Mouse (Mus musculus) ZHBTc4 (cell line): ENCODE results near the gene Tomm70a.

ENCODE experiments used
- DNase-seq: peaks from one replicate; pipeline ENCODE4 v3.0.0-alpha.2; 2011; ENCODE audit warnings: low read depth, low spot score

Tomm70a gene

DNA sequence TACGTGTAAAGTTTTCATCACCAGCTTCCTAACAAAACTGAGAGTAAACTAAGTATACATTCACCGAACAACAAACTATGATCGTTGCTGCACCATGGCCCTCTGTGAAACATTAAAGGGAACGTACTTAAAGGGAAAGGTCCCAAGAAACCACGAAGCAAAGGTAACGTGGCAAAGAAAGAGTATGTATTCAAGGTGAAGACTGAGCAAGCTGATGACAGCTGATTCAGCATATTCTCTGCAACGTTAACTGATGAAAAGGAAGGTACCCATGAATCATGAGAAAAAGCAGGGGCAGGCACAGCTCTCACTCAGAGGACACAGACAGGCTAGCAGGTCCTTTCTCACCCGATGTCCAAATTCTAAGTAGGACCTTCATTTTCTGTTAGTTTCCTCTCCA lies 68.9 kb downstream of the Tomm70a start:
- no peak for DNase-seq

DNA sequence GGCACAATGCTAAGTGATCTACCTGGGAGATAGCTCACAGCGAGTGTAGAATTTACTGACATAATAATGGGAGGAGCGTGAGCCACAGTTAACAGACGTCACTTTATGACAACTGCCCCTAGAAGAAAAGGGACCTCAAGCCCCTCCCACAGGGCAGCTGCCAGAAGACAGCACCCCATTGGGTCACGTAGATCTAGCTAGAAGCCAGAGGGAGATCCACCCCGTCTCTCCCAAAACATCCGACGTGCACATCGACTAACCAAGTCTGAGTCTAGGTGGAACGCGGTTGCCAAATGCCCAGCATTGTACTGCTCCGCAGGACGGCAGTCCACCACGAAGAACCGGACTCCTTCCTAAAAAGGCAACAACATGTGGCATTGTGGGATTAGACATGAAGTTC lies 69.7 kb downstream of the Tomm70a start:
- DNase-seq: no peak

DNA sequence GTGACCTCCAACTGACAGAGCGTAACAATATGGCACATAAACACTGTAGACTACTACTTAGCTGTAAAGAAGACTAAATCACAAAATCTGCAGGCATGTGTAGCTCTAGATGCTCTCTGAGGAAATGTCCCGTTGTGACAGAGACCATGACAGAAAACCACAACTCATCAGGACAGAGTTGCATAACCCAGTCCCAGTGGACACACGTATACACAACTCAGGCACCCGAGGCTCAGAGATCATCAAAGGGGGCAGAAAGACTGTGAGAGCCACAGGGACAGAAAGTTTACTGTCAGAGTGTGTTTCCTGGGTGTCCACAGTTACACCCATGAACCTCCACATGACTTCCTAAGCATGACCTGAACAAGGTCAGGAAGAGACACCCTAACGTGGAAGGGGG lies 75.1 kb downstream of the Tomm70a start:
- DNase-seq: no peak

DNA sequence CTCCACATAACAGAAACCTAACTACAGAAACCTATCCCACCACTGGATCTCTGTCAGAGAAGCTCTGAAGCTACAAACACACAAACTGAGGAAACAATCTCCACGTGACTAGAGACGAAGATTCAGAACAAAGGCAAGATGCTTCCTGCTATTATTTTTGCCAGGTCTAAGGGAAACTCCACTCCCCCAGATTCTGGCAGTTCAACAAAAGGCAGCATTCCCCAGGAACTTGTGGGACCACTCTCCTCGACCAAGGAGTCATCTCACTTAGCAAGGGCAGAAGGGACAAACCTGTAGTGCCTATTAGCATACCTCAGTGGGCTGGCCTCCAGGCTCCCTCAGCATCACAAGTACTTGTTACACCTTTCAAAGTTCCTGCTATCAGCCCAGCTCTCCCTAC lies 75.8 kb downstream of the Tomm70a start:
- peak; percentile 28 for DNase-seq
